Mouse (Mus musculus) 3134 (cell line): ENCODE results near the gene Tent4a.

ENCODE experiments used
- DNase-seq: peaks from one replicate; pipeline ENCODE4 v3.0.0-alpha.2; 2011; ENCODE audit warnings: low spot score; ENCODE audit not compliant: insufficient read length; ENCODE audit errors: extremely low read depth

Tent4a gene

GRCm38 (mm10) chr13:69547488-69548180 lies 13.2 kb upstream of the Tent4a start:
- no peak for DNase-seq

- no peak for DNase-seq
Measured at GRCm38 (mm10) chr13:69545019-69545418, 10.6 kb upstream of the Tent4a start.

- DNase-seq = peak; percentile 72
Measured at GRCm38 (mm10) chr13:69543595-69543994, 9.2 kb upstream of the Tent4a start.

GRCm38 (mm10) chr13:69542571-69543352 lies 8.3 kb upstream of the Tent4a start:
- DNase-seq = peak; percentile 74

GRCm38 (mm10) chr13:69541776-69542175 lies 7.4 kb upstream of the Tent4a start:
- DNase-seq = peak; percentile 52

- peak; percentile 71 for DNase-seq
Measured at GRCm38 (mm10) chr13:69541209-69541608, 6.8 kb upstream of the Tent4a start.

GRCm38 (mm10) chr13:69538327-69538726 lies 3.9 kb upstream of the Tent4a start:
- no peak for DNase-seq

GRCm38 (mm10) chr13:69537366-69537765 lies 2.9 kb upstream of the Tent4a start:
- no peak for DNase-seq

- DNase-seq = no peak
Measured at GRCm38 (mm10) chr13:69536021-69536420, 1.6 kb upstream of the Tent4a start.

GRCm38 (mm10) chr13:69534654-69535551 lies 486 bp upstream of the Tent4a start:
- DNase-seq = peak; percentile 96

- peak; percentile 66 for DNase-seq
Measured at GRCm38 (mm10) chr13:69533405-69534333, 748 bp downstream of the Tent4a start, which contains the start of gene Nsun2. TSS of gene Nsun2 (plus strand) at chr13:69533746.

- DNase-seq = no peak
Measured at GRCm38 (mm10) chr13:69532893-69533404, 1.5 kb downstream of the Tent4a start.

- no peak for DNase-seq
Measured at GRCm38 (mm10) chr13:69532101-69532892, 2.1 kb downstream of the Tent4a start.

GRCm38 (mm10) chr13:69531431-69531830 lies 3.0 kb downstream of the Tent4a start:
- no peak for DNase-seq

- no peak for DNase-seq
Measured at GRCm38 (mm10) chr13:69530951-69531350, 3.5 kb downstream of the Tent4a start.

GRCm38 (mm10) chr13:69530156-69530555 lies 4.3 kb downstream of the Tent4a start:
- no peak for DNase-seq

GRCm38 (mm10) chr13:69528531-69528930 lies 5.9 kb downstream of the Tent4a start:
- DNase-seq = no peak

GRCm38 (mm10) chr13:69525867-69526266 lies 8.6 kb downstream of the Tent4a start:
- no peak for DNase-seq

- no peak for DNase-seq
Measured at GRCm38 (mm10) chr13:69524158-69524530, 10.3 kb downstream of the Tent4a start.
